Mouse (Mus musculus) central nervous system, embryonic 14 days (tissue): Measurements from ENCODE around the gene Atxn1l. TPM values are rescaled to one million over a fixed set of nuclear protein-coding genes. Genes with fewer than 3 reads are reported as not detected.

Experiments
- polyA plus RNA-seq: library from polyadenylated mRNA; depleted of rRNA; stranded (reverse); fragments of >200 nt; gene quantifications from 2 replicates; pipeline ENCODE4 v1.2.3, GENCODE M21; 2012; rRNA removed

The Atxn1l gene
- polyA plus RNA-seq: 11.1 and 12.2 TPM in 2 replicates

GRCm38 (mm10) chr8:109737237-109738048 is at the start of gene Atxn1l:
Gene Atxn1l (minus strand): TSS chr8:109737739.

DNA sequence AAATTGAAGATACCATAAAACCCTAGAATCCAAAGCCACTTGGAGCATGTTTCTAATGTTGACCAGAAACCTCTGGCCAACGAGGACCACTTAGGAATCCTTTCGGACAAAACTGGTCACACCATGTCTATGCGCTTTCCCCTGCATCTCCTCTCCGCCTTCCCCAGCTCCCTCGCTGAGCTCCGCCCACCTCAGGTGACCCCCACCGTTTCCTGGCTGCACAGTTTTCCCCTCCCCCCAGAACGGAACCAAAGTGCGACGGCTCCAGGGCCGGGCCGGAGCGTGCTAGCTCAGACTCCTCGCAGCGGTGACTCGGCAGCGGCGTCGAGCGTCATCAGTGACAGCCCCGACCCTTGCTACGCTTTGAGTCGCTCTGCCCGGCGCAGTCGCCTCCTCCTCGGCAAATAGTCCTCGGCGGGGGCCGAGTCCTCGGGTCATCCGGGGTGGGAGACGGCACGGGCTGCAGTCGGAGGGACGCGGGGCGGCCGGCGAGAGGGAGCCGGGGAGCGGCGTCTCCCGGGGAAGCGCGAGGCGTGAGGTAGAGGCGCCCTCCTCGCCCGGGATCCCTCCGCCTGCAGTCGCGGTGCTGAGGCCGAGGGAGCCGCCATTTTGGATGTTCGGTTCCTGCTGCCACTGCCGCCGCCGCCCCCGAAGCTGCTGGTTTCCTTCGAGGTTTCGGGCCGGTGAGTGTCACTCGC is 40.9 kb upstream of the Atxn1l start, which contains the start of gene Ap1g1:
Ap1g1 (plus strand) TSS at position 275 of the 698 bp plus-strand sequence.

DNA sequence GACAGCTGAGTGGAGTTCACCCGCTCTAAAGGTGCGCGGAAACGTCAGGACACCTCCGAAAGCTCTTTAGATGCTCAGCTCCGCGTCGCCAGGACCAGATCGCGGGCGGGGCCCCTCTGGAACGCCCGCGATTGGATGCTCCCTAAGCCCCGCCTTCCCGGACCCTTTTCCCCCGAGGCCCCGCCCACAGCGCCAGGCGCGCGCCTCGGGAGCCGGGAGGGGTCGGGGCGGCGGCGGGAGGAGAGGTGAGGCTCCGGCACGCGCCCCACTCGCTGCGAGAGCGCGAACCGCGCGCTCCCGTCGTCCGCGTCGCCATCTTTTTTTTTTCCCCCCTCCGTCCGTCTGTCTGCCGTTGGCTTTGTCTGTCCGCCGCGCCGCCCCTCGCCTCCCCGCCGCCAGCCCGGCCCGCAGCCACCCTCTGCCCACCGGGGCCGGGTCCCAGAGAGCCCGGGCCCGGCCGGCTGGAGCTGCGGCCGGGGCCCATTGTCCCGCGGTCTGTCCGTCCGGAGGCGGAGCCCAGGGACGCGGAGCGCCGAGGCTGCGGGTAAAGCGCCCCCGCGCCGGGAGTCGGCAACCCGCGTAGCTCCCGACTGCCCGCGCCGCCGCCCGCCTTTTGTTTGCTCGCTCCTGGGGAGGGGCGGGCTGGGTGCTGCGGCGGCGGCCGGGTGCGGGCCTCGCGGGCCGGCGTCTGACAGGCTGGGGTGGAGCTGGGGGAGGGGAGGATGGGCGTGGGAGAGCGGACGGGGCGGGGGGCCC is 32.0 kb downstream of the Atxn1l start, which contains the start of gene Zfp821:
Zfp821 (plus strand) TSS at position 227 of the 756 bp plus-strand sequence.

DNA sequence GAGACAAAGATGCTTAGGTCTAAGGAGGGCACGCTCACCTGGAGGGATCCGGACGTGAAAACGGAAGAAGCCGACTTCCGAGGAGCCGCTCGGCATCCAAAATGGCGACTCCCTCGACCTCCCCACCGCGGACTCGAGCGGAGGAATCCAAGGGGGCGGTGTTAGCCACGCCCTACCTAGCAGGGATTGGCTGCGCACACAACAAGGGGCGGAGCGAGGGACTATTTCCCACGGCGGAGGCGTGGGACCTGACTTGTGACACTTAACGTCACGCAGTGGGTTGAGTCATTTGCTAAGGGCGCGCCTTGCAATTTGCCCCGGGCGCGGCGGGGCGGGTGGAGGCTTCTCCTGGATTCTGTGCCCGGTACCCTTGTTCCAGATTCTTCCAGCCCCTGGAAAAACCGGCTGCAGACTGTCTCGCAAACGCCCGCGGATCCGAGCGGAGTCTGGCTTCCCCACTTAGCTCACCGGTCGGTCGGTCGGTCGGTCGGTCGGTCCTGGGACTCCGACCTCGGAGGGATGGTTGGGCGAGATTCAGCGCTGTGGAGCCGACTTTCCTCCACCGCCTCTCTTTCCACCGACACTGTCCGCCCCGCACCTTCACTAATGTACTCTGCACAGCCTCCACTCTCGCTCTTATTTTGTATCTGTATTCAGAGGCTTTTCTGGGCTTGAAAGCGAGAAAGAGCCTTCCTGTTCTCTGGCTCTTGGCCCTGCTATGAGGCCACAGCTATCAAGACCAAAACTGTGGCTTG is 44.2 kb downstream of the Atxn1l start, which contains the start of gene Ist1:
Ist1 (minus strand) TSS at position 115 of the 755 bp plus-strand sequence.

Other genes starting within 250 kb of the Atxn1l start
- 2.1 and 3.3 TPM in 2 replicates for gene Pmfbp1, start 243.7 kb downstream of the Atxn1l start, polyA plus RNA-seq
- 25.9 and 26.2 TPM in 2 replicates for gene Dhx38, start 171.9 kb downstream of the Atxn1l start, polyA plus RNA-seq
- 6.1 and 6.5 TPM in 2 replicates for gene Txnl4b, start 171.8 kb downstream of the Atxn1l start, polyA plus RNA-seq
- 0.85 and 1.2 TPM in 2 replicates for gene Hp, start 158.6 kb downstream of the Atxn1l start, polyA plus RNA-seq
- 28.7 and 30.0 TPM in 2 replicates for gene Dhodh, start 129.1 kb downstream of the Atxn1l start, polyA plus RNA-seq
- gene Pkd1l3, start 123.2 kb downstream of the Atxn1l start, polyA plus RNA-seq: 0.08 TPM in 1 of 2 replicates, not detected in the other
- gene Ist1, start 44.5 kb downstream of the Atxn1l start, polyA plus RNA-seq: 136 and 149 TPM in 2 replicates
- gene Zfp821, start 32.2 kb downstream of the Atxn1l start, polyA plus RNA-seq: 103 and 108 TPM in 2 replicates
- 80.7 and 84.2 TPM in 2 replicates for gene Ap1g1, start 40.8 kb upstream of the Atxn1l start, polyA plus RNA-seq
- 14.4 TPM in 2 replicates for gene Phlpp2, start 130.8 kb upstream of the Atxn1l start, polyA plus RNA-seq
- 0.53 and 0.75 TPM in 2 replicates for gene Marveld3, start 224.5 kb upstream of the Atxn1l start, polyA plus RNA-seq